Mouse (Mus musculus) forebrain, embryonic 16.5 days (tissue): Measurements from ENCODE around the gene Slc32a1. TPM values are rescaled to one million over a fixed set of nuclear protein-coding genes. Genes with fewer than 3 reads are reported as not detected.

Experiments used
- ATAC-seq: fragments of 200-750 bp; cut with Nextera tagmentation; 2 replicates; pipeline ENCODE4 v1.8.0; 2017; ENCODE audit warnings: mild to moderate bottlenecking, moderate library complexity
- H3K27ac ChIP-seq: fragments of 300-500 bp; sonication (generic); 2 replicates; pipeline ENCODE4 v1.5.1; 2014; ENCODE audit warnings: low read length, control low read depth
- H3K27me3 ChIP-seq: fragments of 300-500 bp; sonication (generic); replicated peaks from 2 replicates; pipeline ENCODE4 v1.6.1; 2014; ENCODE audit warnings: low read length; ENCODE audit not compliant: control insufficient read depth, insufficient read depth
- H3K36me3 ChIP-seq: fragments of 300-500 bp; sonication (generic); 2 replicates; pipeline ENCODE4 v1.6.1; 2014; ENCODE audit not compliant: control insufficient read depth, insufficient read depth
- H3K4me1 ChIP-seq: fragments of 300-500 bp; sonication (generic); replicated peaks from 2 replicates; pipeline ENCODE4 v1.6.1; 2014; ENCODE audit warnings: low read length; ENCODE audit not compliant: control insufficient read depth, insufficient read depth
- H3K4me2 ChIP-seq: fragments of 300-500 bp; sonication (generic); 2 replicates; pipeline ENCODE4 v1.6.1; 2014; ENCODE audit warnings: mild to moderate bottlenecking, low read length, control low read depth
- H3K4me3 ChIP-seq: fragments of 300-500 bp; sonication (generic); replicated peaks from 2 replicates; pipeline ENCODE4 v1.5.1; 2014; ENCODE audit warnings: mild to moderate bottlenecking, low read length, control low read depth
- H3K9ac ChIP-seq: fragments of 300-500 bp; sonication (generic); replicated peaks from 2 replicates; pipeline ENCODE4 v1.6.1; 2014; ENCODE audit warnings: low read depth, low read length, control low read depth
- H3K9me3 ChIP-seq: fragments of 300-500 bp; sonication (generic); 2 replicates; pipeline ENCODE4 v1.6.1; 2016; ENCODE audit warnings: low read length; ENCODE audit not compliant: control insufficient read depth
- WGBS: fragments of 180-500 bp; shearing (Covaris S2); extraction: QIAGEN DNeasy Blood & Tissue Kit; methylation state at CpG from one replicate; pipeline ENCODE4 v1.1.7; 2014; 5-methylcytosine and 5-hydroxymethylcytosine counted together
- polyA plus RNA-seq: library from polyadenylated mRNA; unstranded; fragments of >200 nt; fragmentation: Nextera tagmentation; extraction: Ambion mirVana; gene quantifications from 2 replicates; pipeline ENCODE4 v1.2.1, GENCODE M21; 2015

Gene Slc32a1
- 5.9 and 7.7 TPM in 2 replicates for polyA plus RNA-seq

- peak; percentile 79 for ATAC-seq
- H3K9me3 ChIP-seq = no peaks in the 10 kb centered on the region
- peak within 1 kb of the TSS; percentile 72 for H3K4me2 ChIP-seq
- H3K36me3 ChIP-seq = no peaks in the 10 kb centered on the region
- H3K4me1 ChIP-seq = peaks cover 31% of the 10 kb centered on the region
- peak within 1 kb of the TSS; percentile 59 for H3K4me3 ChIP-seq
- WGBS = 1% methylated on average over 70 of the region's 77 CpGs
- peak within 1 kb of the TSS; percentile 91 for H3K27ac ChIP-seq
- H3K9ac ChIP-seq = peak within 1 kb of the TSS; percentile 79
- peaks cover 50% of the 10 kb centered on the region for H3K27me3 ChIP-seq
Measured at GRCm38 (mm10) chr2:158610488-158611325, at the start of gene Slc32a1. TSS of gene Slc32a1 (plus strand) at chr2:158610767.

- Histone ChIP-seq H3K4me1 (peaks cover 34% of the 10 kb centered on the region), H3K36me3 (no peaks in the 10 kb centered on the region), H3K4me3 (no peak overlapping the region), H3K27me3 (no peaks in the 10 kb centered on the region), H3K9ac (peak overlapping the region; percentile 20), H3K4me2 (0 out of 2 replicates have a peak overlapping the region, but pooled peaks have one; percentile 1), H3K9me3 (no peaks in the 10 kb centered on the region), H3K27ac (peak overlapping the region; percentile 80)
- no peak for ATAC-seq
- 23% methylated on average over 9 of the region's 9 CpGs for WGBS
Measured at GRCm38 (mm10) chr2:158560801-158561200, 49.8 kb upstream of the Slc32a1 start.

GRCm38 (mm10) chr2:158561371-158562144, 49.0 kb upstream of the Slc32a1 start:
- H3K27me3 ChIP-seq = no peaks in the 10 kb centered on the region
- peak overlapping the region; percentile 80 for H3K27ac ChIP-seq
- H3K9ac ChIP-seq = peak overlapping the region; percentile 20
- no peak overlapping the region for H3K4me3 ChIP-seq
- H3K4me1 ChIP-seq = peaks cover 30% of the 10 kb centered on the region
- peak overlapping the region; percentile 1; the same call in 1 of the 2 replicates for H3K4me2 ChIP-seq
- WGBS = 46% methylated on average over 3 of the region's 3 CpGs
- H3K36me3 ChIP-seq = no peaks in the 10 kb centered on the region
- H3K9me3 ChIP-seq = no peaks in the 10 kb centered on the region
- peak; percentile 18; the same call in 1 of the 2 replicates for ATAC-seq

GRCm38 (mm10) chr2:158570421-158571081, 40.0 kb upstream of the Slc32a1 start:
- Histone ChIP-seq H3K27ac (peak overlapping the region; percentile 6; the same call in 1 of the 2 replicates), H3K4me1 (peaks cover 14% of the 10 kb centered on the region; the same call in 1 of the 2 replicates), H3K36me3 (no peaks in the 10 kb centered on the region), H3K9me3 (no peaks in the 10 kb centered on the region), H3K4me3 (no peak overlapping the region), H3K9ac (no peak overlapping the region), H3K27me3 (no peaks in the 10 kb centered on the region), H3K4me2 (no peak overlapping the region)
- WGBS = 19% methylated on average over 13 of the region's 13 CpGs
- no peak for ATAC-seq

GRCm38 (mm10) chr2:158579979-158580378, 30.6 kb upstream of the Slc32a1 start:
- Histone ChIP-seq H3K9me3 (no peaks in the 10 kb centered on the region), H3K27me3 (0 out of 2 replicates have a peak, but pooled peaks cover 2% of the 10 kb centered on the region), H3K4me1 (peaks cover 3% of the 10 kb centered on the region), H3K4me3 (no peak overlapping the region), H3K36me3 (no peaks in the 10 kb centered on the region; the same call in 1 of the 2 replicates), H3K9ac (no peak overlapping the region), H3K27ac (no peak overlapping the region), H3K4me2 (no peak overlapping the region)
- WGBS = 21% methylated on average over 4 of the region's 4 CpGs
- no peak for ATAC-seq

- WGBS = 11% methylated on average over 12 of the region's 12 CpGs
Measured at GRCm38 (mm10) chr2:158584621-158585358, 25.8 kb upstream of the Slc32a1 start.

GRCm38 (mm10) chr2:158588524-158589271, 21.9 kb upstream of the Slc32a1 start:
- Histone ChIP-seq H3K4me1 (peaks cover 40% of the 10 kb centered on the region), H3K4me3 (no peak overlapping the region), H3K27me3 (peaks cover 4% of the 10 kb centered on the region; the same call in 1 of the 2 replicates), H3K9ac (peak overlapping the region; percentile 35; the same call in 1 of the 2 replicates), H3K27ac (peak overlapping the region; percentile 94), H3K9me3 (no peaks in the 10 kb centered on the region), H3K4me2 (peak overlapping the region; percentile 5; the same call in 1 of the 2 replicates), H3K36me3 (no peaks in the 10 kb centered on the region)
- 7% methylated on average over 8 of the region's 8 CpGs for WGBS
- peak; percentile 83 for ATAC-seq

More at GRCm38 (mm10) chr2:158584621-158585358, 25.8 kb upstream of the Slc32a1 start:
- Histone ChIP-seq H3K27me3 (peaks cover 4% of the 10 kb centered on the region; the same call in 1 of the 2 replicates), H3K36me3 (no peaks in the 10 kb centered on the region), H3K27ac (no peak overlapping the region), H3K4me2 (no peak overlapping the region), H3K4me3 (no peak overlapping the region), H3K4me1 (peaks cover 23% of the 10 kb centered on the region), H3K9ac (0 out of 2 replicates have a peak overlapping the region, but pooled peaks have one; percentile 3), H3K9me3 (no peaks in the 10 kb centered on the region)
- ATAC-seq = no peak

GRCm38 (mm10) chr2:158590495-158590894, 20.1 kb upstream of the Slc32a1 start:
- Histone ChIP-seq H3K9ac (no peak overlapping the region), H3K4me1 (peaks cover 45% of the 10 kb centered on the region), H3K4me3 (no peak overlapping the region), H3K4me2 (no peak overlapping the region), H3K27me3 (no peaks in the 10 kb centered on the region), H3K27ac (no peak overlapping the region; the same call in 1 of the 2 replicates), H3K36me3 (no peaks in the 10 kb centered on the region), H3K9me3 (no peaks in the 10 kb centered on the region)
- no peak for ATAC-seq
- 39% methylated on average over 3 of the region's 3 CpGs for WGBS
